Mouse (Mus musculus) forebrain, embryonic 16.5 days (tissue): ENCODE data around the gene Sfmbt1. TPM values are rescaled to one million over a fixed set of nuclear protein-coding genes. Genes with fewer than 3 reads are reported as not detected.

ENCODE experiments used
- ATAC-seq: fragments of 200-750 bp; cut with Nextera tagmentation; 2 replicates; pipeline ENCODE4 v1.8.0; 2017; ENCODE audit warnings: mild to moderate bottlenecking, moderate library complexity
- H3K27ac ChIP-seq: fragments of 300-500 bp; sonication (generic); 2 replicates; pipeline ENCODE4 v1.5.1; 2014; ENCODE audit warnings: low read length, control low read depth
- H3K27me3 ChIP-seq: fragments of 300-500 bp; sonication (generic); replicated peaks from 2 replicates; pipeline ENCODE4 v1.6.1; 2014; ENCODE audit warnings: low read length; ENCODE audit not compliant: control insufficient read depth, insufficient read depth
- H3K36me3 ChIP-seq: fragments of 300-500 bp; sonication (generic); 2 replicates; pipeline ENCODE4 v1.6.1; 2014; ENCODE audit not compliant: control insufficient read depth, insufficient read depth
- H3K4me1 ChIP-seq: fragments of 300-500 bp; sonication (generic); replicated peaks from 2 replicates; pipeline ENCODE4 v1.6.1; 2014; ENCODE audit warnings: low read length; ENCODE audit not compliant: control insufficient read depth, insufficient read depth
- H3K4me2 ChIP-seq: fragments of 300-500 bp; sonication (generic); 2 replicates; pipeline ENCODE4 v1.6.1; 2014; ENCODE audit warnings: mild to moderate bottlenecking, low read length, control low read depth
- H3K4me3 ChIP-seq: fragments of 300-500 bp; sonication (generic); replicated peaks from 2 replicates; pipeline ENCODE4 v1.5.1; 2014; ENCODE audit warnings: mild to moderate bottlenecking, low read length, control low read depth
- H3K9ac ChIP-seq: fragments of 300-500 bp; sonication (generic); replicated peaks from 2 replicates; pipeline ENCODE4 v1.6.1; 2014; ENCODE audit warnings: low read depth, low read length, control low read depth
- H3K9me3 ChIP-seq: fragments of 300-500 bp; sonication (generic); 2 replicates; pipeline ENCODE4 v1.6.1; 2016; ENCODE audit warnings: low read length; ENCODE audit not compliant: control insufficient read depth
- WGBS: fragments of 180-500 bp; shearing (Covaris S2); extraction: QIAGEN DNeasy Blood & Tissue Kit; methylation state at CpG from one replicate; pipeline ENCODE4 v1.1.7; 2014; 5-methylcytosine and 5-hydroxymethylcytosine counted together
- polyA plus RNA-seq: library from polyadenylated mRNA; unstranded; fragments of >200 nt; fragmentation: Nextera tagmentation; extraction: Ambion mirVana; gene quantifications from 2 replicates; pipeline ENCODE4 v1.2.1, GENCODE M21; 2015

The Sfmbt1 gene
- polyA plus RNA-seq, 1 experiment from 2014 or later, result 19.9 TPM

GRCm38 (mm10) chr14:30857990-30858389 lies 143.3 kb downstream of the Sfmbt1 start:
- Histone ChIP-seq H3K4me1 (no peaks in the 10 kb centered on the region), H3K9ac (no peak overlapping the region), H3K4me3 (no peak overlapping the region), H3K4me2 (no peak overlapping the region), H3K27me3 (no peaks in the 10 kb centered on the region), H3K9me3 (no peaks in the 10 kb centered on the region), H3K36me3 (no peaks in the 10 kb centered on the region), H3K27ac (no peak overlapping the region)
- ATAC-seq, result no peak
- WGBS, result 82% methylated on average over 4 of the region's 4 CpGs

DNA sequence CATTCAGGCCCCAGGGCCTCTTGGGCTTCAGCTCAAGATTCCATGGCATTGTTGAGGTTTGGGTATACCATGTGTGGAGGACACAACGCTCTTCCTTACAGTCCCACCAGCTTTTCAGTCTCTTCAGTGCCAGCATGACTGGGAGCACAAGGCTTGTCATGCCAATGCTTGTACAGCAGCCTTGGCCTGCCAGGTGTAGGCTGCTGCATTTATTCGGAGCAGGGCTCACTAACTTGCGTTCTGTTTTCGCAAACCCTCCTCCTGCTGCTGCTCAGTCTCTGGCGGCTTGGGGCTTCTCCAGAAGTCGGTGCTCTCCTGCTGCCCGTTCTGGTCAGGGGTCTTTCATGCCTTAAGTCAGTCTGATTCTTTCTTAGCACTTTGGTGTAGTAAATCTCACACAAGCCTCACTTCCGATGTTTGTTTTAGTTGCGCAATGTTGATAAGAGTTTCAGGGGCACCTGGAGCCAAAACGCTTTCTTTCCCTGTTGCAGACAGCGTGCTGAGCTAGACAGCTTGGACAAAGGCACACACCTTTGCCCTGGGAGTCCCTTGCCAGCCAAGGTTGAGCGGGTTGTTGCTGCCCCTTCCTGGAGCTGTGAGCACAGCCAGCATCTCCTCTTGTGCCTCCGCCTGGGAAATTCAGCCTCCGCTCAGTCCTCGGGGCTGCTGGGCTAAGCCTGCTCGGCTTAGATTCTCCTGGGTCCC lies 146.9 kb downstream of the Sfmbt1 start:
- no peaks in the 10 kb centered on the region for H3K27me3 ChIP-seq
- 82% methylated on average over 16 of the region's 16 CpGs for WGBS
- ATAC-seq, result no peak
- no peak overlapping the region for H3K9ac ChIP-seq
- H3K27ac ChIP-seq, result no peak overlapping the region
- no peaks in the 10 kb centered on the region for H3K36me3 ChIP-seq
- no peak overlapping the region for H3K4me2 ChIP-seq
- H3K9me3 ChIP-seq, result no peaks in the 10 kb centered on the region
- no peak overlapping the region for H3K4me3 ChIP-seq
- H3K4me1 ChIP-seq, result no peaks in the 10 kb centered on the region

DNA sequence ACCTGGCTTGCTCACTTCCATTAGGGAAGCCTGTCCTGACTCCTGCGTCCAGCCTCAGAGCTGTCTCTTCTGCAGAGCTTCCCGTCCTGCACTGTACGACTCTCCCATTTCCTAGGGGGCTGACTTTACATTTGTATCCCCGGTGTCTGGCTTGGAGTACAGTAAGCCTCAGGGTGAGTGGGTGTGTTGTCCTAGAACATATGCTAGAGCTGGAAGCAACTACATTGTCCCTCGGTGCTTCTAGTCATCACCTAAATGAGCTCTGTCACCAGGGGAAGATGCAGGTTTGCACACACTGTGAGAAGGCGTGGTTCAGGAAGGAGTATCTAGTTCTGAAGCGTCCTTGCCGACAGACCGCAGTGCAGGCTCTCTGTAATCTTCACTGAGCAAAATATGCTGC lies 147.7 kb downstream of the Sfmbt1 start:
- H3K4me3 ChIP-seq, result no peak overlapping the region
- H3K36me3 ChIP-seq, result no peaks in the 10 kb centered on the region
- no peaks in the 10 kb centered on the region for H3K4me1 ChIP-seq
- 88% methylated on average over 9 of the region's 9 CpGs for WGBS
- H3K9me3 ChIP-seq, result no peaks in the 10 kb centered on the region
- no peak overlapping the region for H3K9ac ChIP-seq
- H3K27ac ChIP-seq, result no peak overlapping the region
- H3K4me2 ChIP-seq, result no peak overlapping the region
- ATAC-seq, result no peak
- H3K27me3 ChIP-seq, result no peaks in the 10 kb centered on the region

DNA sequence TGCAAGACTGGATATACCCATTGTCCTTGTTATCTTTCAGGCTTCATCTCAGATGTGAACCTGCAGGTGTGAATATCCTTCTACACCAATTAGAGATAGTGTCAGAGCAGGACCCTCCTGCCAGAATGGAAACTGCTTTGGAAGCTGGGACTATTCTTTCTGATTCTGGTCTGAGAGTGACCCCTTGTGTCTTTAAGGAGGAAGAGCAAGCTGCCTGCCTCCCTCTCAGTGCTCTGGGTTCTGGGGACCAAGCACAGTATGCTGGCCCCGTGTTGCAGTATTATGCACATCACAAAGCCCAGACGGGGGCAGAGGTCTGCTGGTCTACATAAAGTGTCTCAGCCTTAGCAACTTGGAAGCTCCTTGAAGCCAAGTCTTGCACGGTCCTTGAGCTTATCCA lies 150.7 kb downstream of the Sfmbt1 start:
- Histone ChIP-seq H3K27me3 (no peaks in the 10 kb centered on the region), H3K9me3 (no peaks in the 10 kb centered on the region), H3K4me3 (no peak overlapping the region), H3K9ac (no peak overlapping the region), H3K36me3 (no peaks in the 10 kb centered on the region), H3K27ac (no peak overlapping the region), H3K4me1 (no peaks in the 10 kb centered on the region), H3K4me2 (no peak overlapping the region)
- 72% methylated on average over 3 of the region's 3 CpGs for WGBS
- no peak for ATAC-seq

GRCm38 (mm10) chr14:30867042-30867441 lies 152.4 kb downstream of the Sfmbt1 start:
- no peak overlapping the region for H3K4me3 ChIP-seq
- H3K4me1 ChIP-seq, result no peaks in the 10 kb centered on the region
- H3K36me3 ChIP-seq, result no peaks in the 10 kb centered on the region
- H3K4me2 ChIP-seq, result no peak overlapping the region
- H3K9me3 ChIP-seq, result no peaks in the 10 kb centered on the region
- 29% methylated on average over 5 of the region's 5 CpGs for WGBS
- H3K27ac ChIP-seq, result no peak overlapping the region
- no peak for ATAC-seq
- H3K27me3 ChIP-seq, result no peaks in the 10 kb centered on the region
- no peak overlapping the region for H3K9ac ChIP-seq

DNA sequence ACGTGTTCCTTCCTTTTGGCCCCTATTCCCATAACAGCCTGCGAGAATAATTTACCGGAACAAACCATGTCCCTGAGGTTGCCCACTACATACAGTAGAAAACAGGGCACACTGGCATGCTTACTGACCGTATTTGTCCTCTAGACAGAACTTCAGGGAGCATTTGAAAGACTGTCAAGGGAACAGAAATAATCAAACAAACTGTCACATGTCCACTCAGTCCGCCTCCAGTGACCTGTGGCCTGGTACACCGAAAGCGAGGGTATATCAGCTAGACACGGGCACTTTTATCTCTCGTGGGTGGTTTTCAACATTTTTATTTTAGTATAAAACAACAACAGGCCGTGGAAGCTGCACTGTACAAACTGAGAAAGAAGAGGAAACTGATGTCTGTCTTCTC lies 154.2 kb downstream of the Sfmbt1 start:
- 0 out of 2 replicates have a peak, but pooled peaks cover 3% of the 10 kb centered on the region for H3K36me3 ChIP-seq
- H3K27ac ChIP-seq, result no peak overlapping the region
- no peaks in the 10 kb centered on the region for H3K4me1 ChIP-seq
- H3K27me3 ChIP-seq, result no peaks in the 10 kb centered on the region
- H3K9me3 ChIP-seq, result no peaks in the 10 kb centered on the region
- 91% methylated on average over 10 of the region's 10 CpGs for WGBS
- no peak overlapping the region for H3K9ac ChIP-seq
- no peak overlapping the region for H3K4me3 ChIP-seq
- no peak overlapping the region for H3K4me2 ChIP-seq
- ATAC-seq, result no peak

- H3K36me3 ChIP-seq, result 0 out of 2 replicates have a peak, but pooled peaks cover 3% of the 10 kb centered on the region
- no peak for ATAC-seq
- H3K4me1 ChIP-seq, result no peaks in the 10 kb centered on the region
- H3K4me2 ChIP-seq, result no peak overlapping the region
- 83% methylated on average over 8 of the region's 8 CpGs for WGBS
- no peaks in the 10 kb centered on the region for H3K9me3 ChIP-seq
- no peak overlapping the region for H3K4me3 ChIP-seq
- H3K9ac ChIP-seq, result no peak overlapping the region
- no peak overlapping the region for H3K27ac ChIP-seq
- H3K27me3 ChIP-seq, result no peaks in the 10 kb centered on the region
Measured at GRCm38 (mm10) chr14:30869391-30869801, 154.7 kb downstream of the Sfmbt1 start.

DNA sequence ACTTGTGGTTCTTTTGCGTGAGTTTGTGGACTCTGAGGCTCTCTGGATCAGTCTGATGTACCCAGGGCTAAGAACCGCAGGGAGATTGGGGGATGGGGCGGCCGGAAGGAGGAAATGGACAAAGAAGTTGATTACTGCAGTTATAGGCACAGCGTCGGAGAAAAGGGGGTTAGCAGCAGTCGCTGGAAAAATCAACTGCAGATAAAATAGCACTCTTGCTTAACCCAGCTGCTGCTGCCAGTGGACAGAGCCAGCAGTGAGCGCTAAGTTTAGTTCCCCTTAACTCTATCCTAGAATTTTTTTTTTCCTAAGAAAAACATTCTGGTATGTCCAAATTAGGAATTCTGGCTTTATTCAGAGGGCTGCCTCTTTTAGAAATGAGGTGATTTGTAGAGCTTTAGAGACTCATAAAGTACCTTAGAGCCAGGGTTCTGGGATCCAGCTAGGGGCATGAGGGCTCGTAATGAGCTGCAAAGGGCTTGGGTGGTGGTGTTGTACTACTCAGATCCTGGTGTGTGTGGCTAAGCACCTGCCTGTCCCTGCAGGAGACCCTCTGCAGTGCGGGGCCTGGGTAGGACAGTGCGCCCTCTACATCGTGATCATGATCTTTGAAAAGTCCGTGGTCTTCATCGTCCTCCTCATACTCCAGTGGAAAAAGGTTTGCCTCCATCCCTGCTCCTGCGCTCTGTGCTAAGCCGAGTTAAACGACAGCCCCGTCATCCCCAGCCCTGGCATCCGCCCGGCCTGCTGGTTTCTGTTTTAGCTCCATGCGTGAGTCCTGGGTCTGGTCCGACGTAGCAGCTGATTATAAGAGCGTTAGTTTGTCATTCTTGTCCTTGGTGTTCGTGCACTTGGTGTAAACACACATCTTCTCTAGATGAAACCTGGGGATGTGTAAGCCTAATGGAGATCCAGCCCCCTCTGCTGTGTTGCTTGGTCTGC lies 155.8 kb downstream of the Sfmbt1 start:
- H3K4me2 ChIP-seq, result no peak overlapping the region
- no peaks in the 10 kb centered on the region for H3K9me3 ChIP-seq
- H3K27me3 ChIP-seq, result no peaks in the 10 kb centered on the region
- ATAC-seq, result no peak
- no peak overlapping the region for H3K9ac ChIP-seq
- 86% methylated on average over 25 of the region's 25 CpGs for WGBS
- H3K27ac ChIP-seq, result no peak overlapping the region
- H3K36me3 ChIP-seq, result 0 out of 2 replicates have a peak, but pooled peaks cover 3% of the 10 kb centered on the region
- H3K4me3 ChIP-seq, result no peak overlapping the region
- H3K4me1 ChIP-seq, result no peaks in the 10 kb centered on the region
